Mouse (Mus musculus) G1E (cell line): ENCODE results near the gene Gm765.

Source experiments
- CTCF ChIP-seq: IDR thresholded peaks from 2 replicates; pipeline ENCODE4 v1.5.1; 2012; ENCODE audit warnings: low read depth, low read length, inconsistent platforms, mixed read lengths
- GATA1 ChIP-seq: IDR thresholded peaks from 2 replicates; pipeline ENCODE4 v1.6.1; 2012; ENCODE audit warnings: borderline replicate concordance, low read length, inconsistent platforms, mixed read lengths

GRCm38 (mm10) chr6:98353285-98353684 lies 10.7 kb upstream of the Gm765 start:
- TF ChIP-seq GATA1 (no peak), CTCF (no peak)
